Mouse (Mus musculus) midbrain, embryonic 14.5 days (tissue): ENCODE data around the gene Nfatc2ip. TPM values are rescaled to one million over a fixed set of nuclear protein-coding genes. Genes with fewer than 3 reads are reported as not detected.

Experiments used
- ATAC-seq: fragments of 200-750 bp; cut with Nextera tagmentation; 2 replicates; pipeline ENCODE4 v1.8.0; 2017; ENCODE audit warnings: moderate number of reproducible peaks, moderate library complexity; ENCODE audit not compliant: low FRiP score, low TSS enrichment
- DNase-seq: peaks from one replicate; pipeline ENCODE4 v3.0.0-alpha.2; 2015
- H3K27ac ChIP-seq: fragments of 300-500 bp; sonication (generic); replicated peaks from 2 replicates; pipeline ENCODE4 v1.5.1; 2014; ENCODE audit warnings: mild to moderate bottlenecking, low read depth, low read length, moderate library complexity
- H3K27me3 ChIP-seq: fragments of 300-500 bp; sonication (generic); 2 replicates; pipeline ENCODE4 v1.6.1; 2014; ENCODE audit warnings: low read length, control low read depth, mixed read lengths; ENCODE audit not compliant: control insufficient read depth, insufficient read depth
- H3K36me3 ChIP-seq: fragments of 300-500 bp; sonication (generic); 2 replicates; pipeline ENCODE4 v1.6.1; 2014; ENCODE audit warnings: low read length, control low read depth; ENCODE audit not compliant: control insufficient read depth, insufficient read depth
- H3K4me1 ChIP-seq: fragments of 300-500 bp; sonication (generic); 2 replicates; pipeline ENCODE4 v1.6.1; 2014; ENCODE audit warnings: mild to moderate bottlenecking, antibody characterized with exemption, low read length, control low read depth; ENCODE audit not compliant: control insufficient read depth, insufficient read depth
- H3K4me2 ChIP-seq: fragments of 300-500 bp; sonication (generic); 2 replicates; pipeline ENCODE4 v1.6.1; 2014; ENCODE audit warnings: mild to moderate bottlenecking, low read length, moderate library complexity
- H3K4me3 ChIP-seq: fragments of 300-500 bp; sonication (generic); replicated peaks from 2 replicates; pipeline ENCODE4 v1.5.1; 2014; ENCODE audit warnings: low read depth, low read length
- H3K9ac ChIP-seq: fragments of 300-500 bp; sonication (generic); replicated peaks from 2 replicates; pipeline ENCODE4 v1.6.1; 2014; ENCODE audit warnings: mild to moderate bottlenecking, low read length, moderate library complexity
- H3K9me3 ChIP-seq: fragments of 300-500 bp; sonication (generic); 2 replicates; pipeline ENCODE4 v1.6.1; 2016; ENCODE audit warnings: low read length, control low read depth, mixed read lengths; ENCODE audit not compliant: control insufficient read depth
- WGBS: fragments of 180-500 bp; shearing (Covaris S2); extraction: QIAGEN DNeasy Blood & Tissue Kit; methylation state at CpG from one replicate; pipeline ENCODE4 v1.1.7; 2014; 5-methylcytosine and 5-hydroxymethylcytosine counted together
- polyA plus RNA-seq: library from polyadenylated mRNA; unstranded; fragments of >200 nt; fragmentation: Nextera tagmentation; extraction: Ambion mirVana; gene quantifications from 2 replicates; pipeline ENCODE4 v1.2.1, GENCODE M21; 2014

Gene Nfatc2ip
- 3.5 and 4.9 TPM in 2 replicates for polyA plus RNA-seq

DNA sequence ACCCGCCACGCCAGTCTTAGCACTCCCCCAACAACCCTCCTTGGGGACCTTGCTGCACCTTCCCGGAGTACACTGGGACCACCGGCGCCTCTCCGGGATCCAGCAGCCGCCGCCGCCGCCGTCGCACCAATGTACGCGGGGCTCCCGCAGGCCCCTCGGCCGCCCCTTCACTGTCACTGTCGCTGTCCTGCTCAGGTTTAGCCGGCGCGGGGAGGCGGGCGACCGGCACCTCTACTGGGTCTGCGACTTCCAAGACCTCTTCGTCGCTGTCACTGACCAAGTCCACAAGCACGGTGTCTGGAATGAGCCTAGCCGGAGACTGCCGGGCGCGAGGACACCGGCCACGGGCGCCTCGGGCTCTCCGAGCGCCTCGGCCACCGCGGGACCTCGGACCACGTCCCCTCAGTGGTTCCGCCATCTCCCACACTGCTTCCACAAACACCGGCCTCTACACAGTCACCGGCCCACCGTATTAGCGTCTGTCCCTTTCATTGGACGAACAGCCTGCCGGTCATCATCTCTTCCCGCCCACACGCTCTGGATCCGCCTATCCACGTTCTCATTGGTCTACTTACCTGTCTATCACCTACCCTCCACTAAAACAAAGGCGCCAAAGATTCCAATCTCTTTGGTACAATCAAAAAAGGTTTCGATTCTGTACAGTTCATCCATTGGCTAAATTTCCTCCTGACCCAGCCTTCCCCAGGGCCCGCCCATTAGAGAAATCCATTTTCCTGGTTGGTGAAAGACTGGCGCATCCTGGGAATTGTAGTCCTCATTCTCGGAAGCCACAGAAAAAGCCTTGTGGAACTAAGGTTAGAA lies at the start of gene Nfatc2ip:
TSS of gene Nfatc2ip (minus strand) at position 440 of the 822 bp plus-strand sequence.
- Histone ChIP-seq H3K4me2 (peak within 1 kb of the TSS; percentile 82), H3K27ac (peak within 1 kb of the TSS; percentile 67), H3K36me3 (no peaks in the 10 kb centered on the region), H3K4me1 (0 out of 2 replicates have a peak, but pooled peaks cover 4% of the 10 kb centered on the region), H3K27me3 (no peaks in the 10 kb centered on the region), H3K9ac (peak within 1 kb of the TSS; percentile 72), H3K4me3 (peak within 1 kb of the TSS; percentile 85), H3K9me3 (no peaks in the 10 kb centered on the region)
- WGBS: under 1% methylated on average over 59 of the region's 59 CpGs
- peak; percentile 100 for ATAC-seq
- peak; percentile 98 for DNase-seq

DNA sequence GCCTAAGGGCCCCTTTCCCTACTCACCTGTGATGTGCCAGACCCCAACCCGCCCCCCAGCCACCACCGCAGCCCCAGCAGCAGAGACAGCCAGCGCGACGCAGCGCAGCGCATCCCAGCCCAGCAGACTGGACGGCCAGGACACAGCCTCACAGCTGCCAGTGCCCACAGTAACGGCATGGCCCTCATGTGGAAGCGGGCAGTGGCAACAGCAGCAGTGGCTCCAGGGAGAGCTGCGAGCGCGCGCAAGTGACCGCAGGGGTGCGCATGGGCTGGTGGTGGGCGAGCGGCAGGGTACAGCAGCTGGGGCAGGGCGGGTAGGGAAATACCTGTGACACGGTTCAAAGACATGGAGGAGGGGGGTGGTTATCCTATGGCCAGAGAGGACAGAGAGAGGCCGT lies 49.7 kb upstream of the Nfatc2ip start:
- H3K27ac ChIP-seq: no peak overlapping the region
- ATAC-seq (no peak), DNase-seq (no peak)
- WGBS: 92% methylated on average over 21 of the region's 21 CpGs
- no peaks in the 10 kb centered on the region for H3K4me1 ChIP-seq
- no peaks in the 10 kb centered on the region for H3K9me3 ChIP-seq
- H3K4me2 ChIP-seq: no peak overlapping the region
- H3K4me3 ChIP-seq: no peak overlapping the region
- peaks cover 45% of the 10 kb centered on the region for H3K36me3 ChIP-seq
- no peaks in the 10 kb centered on the region for H3K27me3 ChIP-seq
- H3K9ac ChIP-seq: no peak overlapping the region

DNA sequence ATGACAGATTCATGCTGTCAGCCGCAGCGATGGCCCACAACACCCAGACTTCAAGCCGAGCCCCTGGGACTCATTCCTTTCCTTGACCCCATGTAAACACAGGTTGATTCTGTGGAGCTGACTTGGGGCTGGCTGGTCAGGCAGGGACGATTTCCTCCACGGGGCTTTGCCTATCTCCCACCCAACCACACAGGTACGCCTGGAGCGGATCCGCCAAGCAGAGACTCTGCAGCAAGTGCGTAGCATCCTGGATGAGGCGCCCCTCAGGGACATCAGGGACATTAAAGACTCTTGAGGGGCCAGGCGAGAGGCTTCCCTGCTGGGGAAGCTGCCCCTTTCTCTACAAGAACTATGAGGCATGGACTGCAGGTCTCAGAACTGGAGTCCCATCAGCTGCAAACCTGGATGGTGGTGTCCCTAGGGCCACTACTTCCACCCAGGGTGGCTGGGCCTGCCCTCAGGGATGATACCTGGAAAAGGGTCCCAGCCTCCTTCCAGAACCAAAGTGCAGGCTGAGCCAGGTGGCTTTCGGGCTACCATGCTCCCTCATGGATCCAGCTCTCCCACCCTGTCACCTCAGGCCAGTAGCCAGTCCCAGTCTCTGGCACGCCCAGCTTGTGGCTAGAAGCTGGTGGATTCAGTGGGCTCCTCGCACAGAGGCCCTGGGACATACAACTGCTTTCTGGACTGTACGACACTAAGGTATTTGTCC lies 48.7 kb upstream of the Nfatc2ip start:
- no peaks in the 10 kb centered on the region for H3K9me3 ChIP-seq
- no peaks in the 10 kb centered on the region for H3K27me3 ChIP-seq
- H3K4me2 ChIP-seq: no peak overlapping the region
- H3K9ac ChIP-seq: no peak overlapping the region
- H3K4me1 ChIP-seq: no peaks in the 10 kb centered on the region
- no peak for DNase-seq
- no peak for ATAC-seq
- no peak overlapping the region for H3K27ac ChIP-seq
- peaks cover 47% of the 10 kb centered on the region for H3K36me3 ChIP-seq
- 91% methylated on average over 15 of the region's 15 CpGs for WGBS
- no peak overlapping the region for H3K4me3 ChIP-seq

DNA sequence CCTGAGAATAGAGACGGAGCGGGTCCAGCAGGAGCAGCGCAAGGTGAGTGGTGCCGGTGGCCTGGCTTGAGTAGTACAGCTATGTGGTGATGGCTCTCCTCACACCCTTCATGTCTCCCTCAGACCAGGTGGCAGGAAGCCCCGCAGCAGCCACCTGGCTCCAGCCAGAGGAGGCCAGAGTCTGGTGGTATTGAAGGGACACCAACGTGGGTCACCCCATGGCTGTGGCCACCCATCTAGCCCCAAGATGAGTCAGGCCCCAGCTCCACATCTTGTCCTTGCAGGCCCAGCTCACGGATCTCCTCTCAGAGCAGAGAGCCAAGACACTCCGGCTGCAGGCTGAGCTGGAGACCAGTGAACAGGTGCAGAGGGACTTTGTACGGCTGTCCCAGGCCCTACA lies 48.0 kb upstream of the Nfatc2ip start:
- ATAC-seq: no peak
- DNase-seq: no peak
- no peak overlapping the region for H3K9ac ChIP-seq
- no peaks in the 10 kb centered on the region for H3K27me3 ChIP-seq
- H3K4me3 ChIP-seq: no peak overlapping the region
- peaks cover 47% of the 10 kb centered on the region for H3K36me3 ChIP-seq
- no peak overlapping the region for H3K4me2 ChIP-seq
- WGBS: 94% methylated on average over 9 of the region's 9 CpGs
- H3K9me3 ChIP-seq: no peaks in the 10 kb centered on the region
- H3K4me1 ChIP-seq: no peaks in the 10 kb centered on the region
- no peak overlapping the region for H3K27ac ChIP-seq

DNA sequence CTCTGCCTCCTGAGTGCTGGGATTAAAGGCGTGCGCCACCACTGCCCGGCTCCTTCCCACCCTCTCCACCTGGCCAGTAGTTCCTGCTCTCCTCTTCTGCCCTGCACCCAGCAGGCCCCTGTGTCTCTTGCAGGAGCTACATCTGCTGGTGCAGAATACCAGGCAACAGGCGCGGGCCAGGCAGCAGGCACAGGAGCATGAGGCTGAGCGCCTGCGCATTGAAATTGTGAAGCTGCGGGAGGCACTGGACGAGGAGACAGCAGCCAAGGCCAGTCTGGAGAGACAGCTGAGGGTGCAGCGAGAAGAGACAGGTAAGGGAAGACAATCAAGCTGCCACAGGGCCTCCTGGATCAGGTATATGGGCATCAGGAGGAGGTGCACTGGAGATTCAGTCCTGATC lies 47.5 kb upstream of the Nfatc2ip start:
- Histone ChIP-seq H3K27me3 (no peaks in the 10 kb centered on the region), H3K27ac (no peak overlapping the region), H3K4me3 (no peak overlapping the region), H3K9me3 (no peaks in the 10 kb centered on the region), H3K4me1 (no peaks in the 10 kb centered on the region), H3K9ac (no peak overlapping the region), H3K36me3 (peaks cover 47% of the 10 kb centered on the region), H3K4me2 (no peak overlapping the region)
- WGBS: 95% methylated on average over 10 of the region's 10 CpGs
- DNase-seq (no peak), ATAC-seq (no peak)

DNA sequence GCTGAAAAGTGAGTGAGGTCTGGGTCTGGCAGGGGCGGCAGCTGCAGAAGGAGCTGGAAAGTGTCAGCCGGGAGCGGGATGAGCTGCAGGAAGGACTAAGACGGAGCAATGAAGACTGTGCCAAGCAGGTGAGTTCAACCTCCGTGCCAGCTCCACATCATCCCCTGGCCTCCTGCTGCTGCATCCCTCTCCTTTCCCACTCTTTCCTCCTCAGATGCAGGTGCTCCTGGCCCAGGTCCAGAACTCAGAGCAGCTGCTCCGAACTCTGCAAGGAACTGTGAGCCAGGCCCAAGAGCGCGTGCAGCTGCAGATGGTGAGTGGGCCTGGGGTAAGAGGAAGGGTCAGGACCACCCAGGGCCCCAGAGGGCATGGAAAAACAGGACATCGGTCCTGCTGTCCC lies 43.6 kb upstream of the Nfatc2ip start:
- H3K36me3 ChIP-seq: peaks cover 27% of the 10 kb centered on the region
- WGBS: 88% methylated on average over 9 of the region's 9 CpGs
- no peaks in the 10 kb centered on the region for H3K27me3 ChIP-seq
- ATAC-seq (no peak), DNase-seq (no peak)
- H3K4me2 ChIP-seq: no peak overlapping the region
- no peak overlapping the region for H3K9ac ChIP-seq
- no peak overlapping the region for H3K27ac ChIP-seq
- no peaks in the 10 kb centered on the region for H3K4me1 ChIP-seq
- H3K4me3 ChIP-seq: no peak overlapping the region
- no peaks in the 10 kb centered on the region for H3K9me3 ChIP-seq

DNA sequence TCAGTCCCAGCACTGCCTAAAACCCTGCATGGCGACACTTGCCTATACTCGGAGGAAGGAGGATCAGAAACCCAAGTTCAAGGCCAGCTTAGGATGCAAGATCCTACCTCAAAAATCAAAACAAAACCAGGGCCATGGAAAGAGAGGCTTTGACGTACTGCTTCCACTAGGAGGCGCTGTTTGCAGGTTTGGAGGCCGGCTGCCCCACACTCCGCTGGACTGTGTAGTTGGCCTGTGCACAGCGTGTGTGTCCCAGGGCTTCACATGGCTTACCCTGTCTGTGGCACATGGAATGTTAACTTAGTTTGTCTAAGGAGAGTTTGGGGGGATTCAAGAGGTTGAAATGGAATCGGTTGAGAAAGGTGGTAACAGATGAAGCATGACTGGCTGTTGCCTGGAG lies 40.3 kb upstream of the Nfatc2ip start:
- no peaks in the 10 kb centered on the region for H3K4me1 ChIP-seq
- peak; percentile 79 for DNase-seq
- H3K4me2 ChIP-seq: no peak overlapping the region
- no peak overlapping the region for H3K27ac ChIP-seq
- no peak overlapping the region for H3K4me3 ChIP-seq
- no peaks in the 10 kb centered on the region for H3K9me3 ChIP-seq
- H3K9ac ChIP-seq: no peak overlapping the region
- H3K36me3 ChIP-seq: peaks cover 27% of the 10 kb centered on the region
- no peaks in the 10 kb centered on the region for H3K27me3 ChIP-seq
- 22% methylated on average over 8 of the region's 8 CpGs for WGBS
- ATAC-seq: no peak

DNA sequence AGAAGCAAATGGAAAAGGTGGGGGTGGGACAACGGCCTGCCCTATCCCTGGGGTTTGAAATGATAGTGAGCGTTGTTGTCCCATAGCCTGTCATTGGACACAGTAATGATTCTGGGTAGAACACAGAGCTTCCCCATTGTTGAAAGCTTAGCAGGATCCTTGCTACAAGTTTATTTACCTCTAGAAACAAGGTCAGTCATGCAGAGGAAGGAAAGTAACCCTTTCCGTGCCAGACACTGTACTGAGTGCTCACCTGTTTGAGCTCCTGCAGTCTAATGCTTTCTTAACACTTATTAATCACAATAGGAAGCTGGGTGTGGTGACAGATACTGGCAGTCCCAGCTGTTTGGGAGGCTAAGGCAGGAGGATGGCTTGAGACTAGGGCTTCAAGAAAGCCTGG lies 39.3 kb upstream of the Nfatc2ip start:
- ATAC-seq (no peak), DNase-seq (no peak)
- H3K9me3 ChIP-seq: no peaks in the 10 kb centered on the region
- no peak overlapping the region for H3K4me2 ChIP-seq
- WGBS: 88% methylated on average over 3 of the region's 3 CpGs
- peaks cover 19% of the 10 kb centered on the region for H3K36me3 ChIP-seq
- H3K27me3 ChIP-seq: no peaks in the 10 kb centered on the region
- H3K4me1 ChIP-seq: no peaks in the 10 kb centered on the region
- no peak overlapping the region for H3K27ac ChIP-seq
- H3K9ac ChIP-seq: no peak overlapping the region
- H3K4me3 ChIP-seq: no peak overlapping the region
